Mouse (Mus musculus) C2C12 (cell line): ENCODE measurements at regions not wholly inside any gene's neighbourhood (a gene's known extent, or its start where the extent isn't known, plus 50 kb on each side); places are given as distances from the start of the nearest gene placed in this dataset.

Experiments used
- CEBPB ChIP-seq: IDR thresholded peaks from one replicate; pipeline ENCODE4 v1.6.1; 2011; ENCODE audit warnings: low read depth, mild to moderate bottlenecking, control low read depth, moderate library complexity
- CTCF ChIP-seq: IDR thresholded peaks from one replicate; pipeline ENCODE4 v1.5.1; 2011; ENCODE audit not compliant: control insufficient read depth, insufficient read depth, insufficient read length
- FOSL1 ChIP-seq: IDR thresholded peaks from one replicate; pipeline ENCODE4 v1.8.0; 2011; ENCODE audit warnings: mild to moderate bottlenecking, low read length; ENCODE audit not compliant: poor library complexity, insufficient read depth, severe bottlenecking
- MAX ChIP-seq: IDR thresholded peaks from one replicate; pipeline ENCODE4 v1.6.1; 2011; ENCODE audit warnings: mild to moderate bottlenecking, control low read depth
- MYOD1 ChIP-seq: IDR thresholded peaks from one replicate; pipeline ENCODE4 v1.6.1; 2011; ENCODE audit warnings: low read depth; ENCODE audit not compliant: control insufficient read depth, insufficient read length
- MYOG ChIP-seq: IDR thresholded peaks from one replicate; pipeline ENCODE4 v1.6.1; 2011; ENCODE audit not compliant: control insufficient read depth, insufficient read length; ENCODE audit errors: extremely low read depth

DNA sequence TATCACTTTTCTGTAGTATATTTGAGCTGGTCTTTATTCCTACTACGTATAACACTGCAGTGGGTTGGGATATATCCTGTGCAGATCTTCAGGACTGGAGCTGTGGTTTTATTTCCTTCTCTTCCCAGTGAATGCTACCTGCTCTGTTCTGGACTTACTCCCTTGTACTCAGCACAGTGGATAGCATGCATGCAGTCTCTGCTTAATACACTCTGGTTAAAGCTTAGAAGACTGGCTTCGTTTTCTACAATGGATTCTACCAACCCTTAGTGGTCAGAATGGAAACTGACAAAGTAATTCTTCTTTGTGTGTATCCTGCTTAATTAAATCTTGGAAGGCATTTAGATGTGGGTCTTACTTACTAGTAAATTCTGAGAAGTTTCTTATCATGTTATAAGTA lies 292.3 kb downstream of the 1700017N19Rik start:
- TF ChIP-seq CTCF (no peak), CEBPB (no peak), MYOG (no peak), MYOD1 (no peak), MAX (no peak), FOSL1 (no peak)
